Mouse (Mus musculus): ENCODE measurements around the gene Ppp1r27.
"Not testable (repeated sequence)": the region's sequence is repeated elsewhere in the genome, so short reads cannot be mapped to it uniquely, and the experiment has no call there.

The Ppp1r27 gene

GRCm38 (mm10) chr11:120575940-120576339, 25.0 kb upstream of the Ppp1r27 start:
- DNase-seq (ENCODE audit: low spot score): no peak

GRCm38 (mm10) chr11:120575046-120575445, 24.1 kb upstream of the Ppp1r27 start:
- DNase-seq (ENCODE audit: low spot score): no peak

- DNase-seq (ENCODE audit: low spot score): no peak
Measured at GRCm38 (mm10) chr11:120574278-120574600, 23.3 kb upstream of the Ppp1r27 start.

- no peak for DNase-seq (ENCODE audit: low spot score)
Measured at GRCm38 (mm10) chr11:120573585-120574277, 22.8 kb upstream of the Ppp1r27 start.

- DNase-seq (ENCODE audit: low spot score): peak; percentile 99
Measured at GRCm38 (mm10) chr11:120572752-120573584, 22.0 kb upstream of the Ppp1r27 start, which contains the start of gene P4hb. TSS of gene P4hb (minus strand) at chr11:120573253.

GRCm38 (mm10) chr11:120572417-120572751, 21.5 kb upstream of the Ppp1r27 start:
- no peak for DNase-seq (ENCODE audit: low spot score)

- no peak for DNase-seq (ENCODE audit: low spot score)
Measured at GRCm38 (mm10) chr11:120571754-120572416, 21.0 kb upstream of the Ppp1r27 start.

GRCm38 (mm10) chr11:120571122-120571521, 20.2 kb upstream of the Ppp1r27 start:
- DNase-seq (ENCODE audit: low spot score): no peak

GRCm38 (mm10) chr11:120568324-120568723, 17.4 kb upstream of the Ppp1r27 start:
- no peak for DNase-seq (ENCODE audit: low spot score)

GRCm38 (mm10) chr11:120565114-120565513, 14.2 kb upstream of the Ppp1r27 start:
- no peak for DNase-seq (ENCODE audit: low spot score)

GRCm38 (mm10) chr11:120562949-120563348, 12.0 kb upstream of the Ppp1r27 start:
- DNase-seq (ENCODE audit: low spot score): no peak

GRCm38 (mm10) chr11:120560952-120561728, 10.2 kb upstream of the Ppp1r27 start:
- DNase-seq (ENCODE audit: low spot score): no peak

GRCm38 (mm10) chr11:120558843-120559242, 7.9 kb upstream of the Ppp1r27 start:
- DNase-seq (ENCODE audit: low spot score): not testable (repeated sequence)

- DNase-seq (ENCODE audit: low spot score): no peak
Measured at GRCm38 (mm10) chr11:120555260-120555659, 4.3 kb upstream of the Ppp1r27 start.

GRCm38 (mm10) chr11:120554834-120555233, 3.9 kb upstream of the Ppp1r27 start:
- DNase-seq (ENCODE audit: low spot score): peak; percentile 91

GRCm38 (mm10) chr11:120552736-120553135, 1.8 kb upstream of the Ppp1r27 start:
- DNase-seq (ENCODE audit: low spot score): no peak

- DNase-seq (ENCODE audit: low spot score): no peak
Measured at GRCm38 (mm10) chr11:120549986-120550809, 734 bp downstream of the Ppp1r27 start.

GRCm38 (mm10) chr11:120549168-120549945, 1.6 kb downstream of the Ppp1r27 start, which contains the start of gene Mcrip1:
TSS of gene Mcrip1 (minus strand) at chr11:120549727.
- DNase-seq (ENCODE audit: low spot score): peak; percentile 84

- no peak for DNase-seq (ENCODE audit: low spot score)
Measured at GRCm38 (mm10) chr11:120548786-120549167, 2.2 kb downstream of the Ppp1r27 start.

GRCm38 (mm10) chr11:120548214-120548613, 2.7 kb downstream of the Ppp1r27 start:
- DNase-seq (ENCODE audit: low spot score): no peak

Data from adipocyte (in vitro differentiated cells).